Mouse (Mus musculus) bone marrow, adult 2 months (tissue): ENCODE data around the gene Thsd7a. TPM values are rescaled to one million over a fixed set of nuclear protein-coding genes. Genes with fewer than 3 reads are reported as not detected.

ENCODE experiments used
- H3K27ac ChIP-seq: fragments of 200-500 bp; 2 replicates; pipeline ENCODE4 v1.5.1; 2012; ENCODE audit warnings: low read depth, mild to moderate bottlenecking, control low read depth, inconsistent platforms, low read length; ENCODE audit not compliant: control insufficient read depth, poor library complexity, insufficient read depth
- H3K4me1 ChIP-seq: fragments of 200-500 bp; 2 replicates; pipeline ENCODE4 v1.6.1; 2011; ENCODE audit warnings: low read length; ENCODE audit not compliant: control insufficient read depth, insufficient read depth
- H3K4me3 ChIP-seq: fragments of 200-500 bp; replicated peaks from 2 replicates; pipeline ENCODE3; 2011; ENCODE audit warnings: mild to moderate bottlenecking, low read depth, low read length, control low read depth; ENCODE audit not compliant: control insufficient read depth
- CTCF ChIP-seq: fragments of 200-500 bp; IDR thresholded peaks from 2 replicates; pipeline ENCODE4 v1.5.1; 2011; ENCODE audit warnings: low read length, control low read depth; ENCODE audit not compliant: control insufficient read depth, insufficient read depth
- POLR2A ChIP-seq: fragments of 200-500 bp; IDR thresholded peaks from 2 replicates; pipeline ENCODE4 v1.6.1; 2011; ENCODE audit warnings: low read depth, mild to moderate bottlenecking, control low read depth, low read length, borderline replicate concordance; ENCODE audit not compliant: control insufficient read depth
- WGBS: fragments of 180-500 bp; shearing (Covaris S2); methylation state at CpG from one replicate; pipeline ENCODE4 v1.1.7; 2018; 5-methylcytosine and 5-hydroxymethylcytosine counted together
- polyA plus RNA-seq: library from polyadenylated mRNA; stranded (reverse); fragments of >200 nt; gene quantifications from 2 replicates; pipeline ENCODE4 v1.2.4, GENCODE M21; 2011; ENCODE audit warnings: low replicate concordance; ENCODE audit not compliant: missing spikeins, insufficient read depth, insufficient read length

The Thsd7a gene
- polyA plus RNA-seq, 1 experiment, result 1.6 TPM

DNA sequence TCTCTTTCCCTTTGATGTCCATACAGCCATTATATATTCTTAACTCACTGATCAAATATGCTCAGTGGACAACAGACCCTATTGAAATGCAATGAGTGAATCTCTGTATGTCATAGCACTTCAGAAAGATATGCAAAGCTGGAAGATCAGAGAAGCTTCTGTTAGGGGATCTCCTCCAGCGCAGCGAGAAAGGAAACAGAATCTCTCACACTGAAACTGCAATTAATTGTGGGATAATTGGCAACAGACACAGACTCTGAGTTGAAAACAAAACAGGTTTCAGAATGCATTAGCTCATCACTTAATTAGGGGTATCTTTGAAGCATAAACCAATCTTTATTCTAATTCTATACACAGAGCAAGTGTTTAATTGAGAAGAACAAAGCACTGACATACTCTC is 146.3 kb downstream of the Thsd7a start:
- no peaks in the 10 kb centered on the region for H3K4me1 ChIP-seq
- no peak for TF ChIP-seq POLR2A
- TF ChIP-seq CTCF, result no peak

DNA sequence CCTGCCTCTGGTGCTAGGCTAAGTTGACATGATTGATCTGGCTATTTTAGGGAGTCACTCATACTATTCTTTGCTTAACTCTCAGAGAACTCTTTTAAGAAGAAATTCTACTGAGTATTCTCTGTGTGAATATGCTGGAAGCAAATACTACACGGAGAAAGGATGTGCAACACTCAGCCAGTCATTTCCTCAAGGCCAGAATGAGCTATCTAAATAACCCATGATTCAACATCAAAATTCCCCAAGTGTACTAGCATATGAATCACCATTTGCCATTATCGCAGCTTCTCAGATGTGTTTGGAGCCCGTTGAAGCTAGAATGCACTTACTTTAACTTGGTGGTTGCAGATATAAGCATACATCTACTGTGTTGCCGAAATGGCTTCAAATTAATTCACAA is 147.0 kb downstream of the Thsd7a start:
- TF ChIP-seq CTCF (no peak), POLR2A (no peak)
- H3K27ac ChIP-seq, result no peak overlapping the region
- 74% methylated on average over 4 of the region's 4 CpGs for WGBS
- H3K4me3 ChIP-seq, result no peak overlapping the region
- H3K4me1 ChIP-seq, result no peaks in the 10 kb centered on the region

More for the DNA sequence above, 146.3 kb downstream of the Thsd7a start:
- WGBS, result 82% methylated on average over 2 of the region's 2 CpGs
- Histone ChIP-seq H3K4me3 (no peak overlapping the region), H3K27ac (no peak overlapping the region)

DNA sequence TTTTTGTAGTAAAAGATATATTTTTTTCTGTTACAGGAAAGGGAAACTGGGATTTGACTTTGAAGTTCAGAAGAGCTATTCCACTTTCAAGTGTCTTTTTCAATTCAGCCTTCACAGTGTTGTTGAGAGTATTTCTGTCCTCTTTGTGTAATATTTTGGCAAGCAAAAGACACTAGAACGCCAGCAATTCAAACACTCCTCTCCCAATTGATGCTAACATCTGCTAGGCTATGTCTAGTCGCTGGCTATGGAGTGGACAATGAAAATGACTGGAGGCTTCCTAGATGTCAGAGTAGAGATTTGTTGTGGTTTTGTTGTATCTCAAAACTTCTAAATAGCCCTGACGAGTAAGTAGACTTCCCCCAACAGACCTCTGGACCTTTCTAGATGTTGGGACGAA is 164.8 kb downstream of the Thsd7a start:
- Histone ChIP-seq H3K4me3 (no peak overlapping the region), H3K27ac (no peak overlapping the region), H3K4me1 (no peaks in the 10 kb centered on the region)
- no peak for TF ChIP-seq CTCF
- TF ChIP-seq POLR2A, result no peak
- 64% methylated on average over 4 of the region's 4 CpGs for WGBS

DNA sequence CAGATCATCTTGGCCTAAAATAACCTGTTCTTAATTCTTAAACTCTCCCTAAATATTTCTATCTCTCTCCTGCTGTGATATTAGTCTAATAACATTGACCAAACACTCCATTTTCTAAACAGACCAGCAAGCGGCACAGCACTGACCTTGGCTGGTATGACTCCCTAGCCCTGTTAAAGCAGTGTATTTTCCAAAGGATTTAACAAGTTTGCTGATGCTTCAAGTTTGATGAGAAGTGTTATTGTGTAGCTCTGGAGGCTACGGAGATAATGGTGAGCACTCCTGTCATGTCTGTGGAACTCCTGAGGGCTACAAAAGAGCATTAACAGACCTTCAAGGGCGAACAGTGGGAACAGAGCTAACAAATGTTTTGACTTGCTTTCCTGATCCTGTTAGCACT is 168.1 kb downstream of the Thsd7a start:
- WGBS, result 75% methylated on average over 3 of the region's 3 CpGs
- no peak overlapping the region for H3K27ac ChIP-seq
- TF ChIP-seq POLR2A (no peak), CTCF (no peak)
- no peak overlapping the region for H3K4me3 ChIP-seq
- H3K4me1 ChIP-seq, result no peaks in the 10 kb centered on the region

DNA sequence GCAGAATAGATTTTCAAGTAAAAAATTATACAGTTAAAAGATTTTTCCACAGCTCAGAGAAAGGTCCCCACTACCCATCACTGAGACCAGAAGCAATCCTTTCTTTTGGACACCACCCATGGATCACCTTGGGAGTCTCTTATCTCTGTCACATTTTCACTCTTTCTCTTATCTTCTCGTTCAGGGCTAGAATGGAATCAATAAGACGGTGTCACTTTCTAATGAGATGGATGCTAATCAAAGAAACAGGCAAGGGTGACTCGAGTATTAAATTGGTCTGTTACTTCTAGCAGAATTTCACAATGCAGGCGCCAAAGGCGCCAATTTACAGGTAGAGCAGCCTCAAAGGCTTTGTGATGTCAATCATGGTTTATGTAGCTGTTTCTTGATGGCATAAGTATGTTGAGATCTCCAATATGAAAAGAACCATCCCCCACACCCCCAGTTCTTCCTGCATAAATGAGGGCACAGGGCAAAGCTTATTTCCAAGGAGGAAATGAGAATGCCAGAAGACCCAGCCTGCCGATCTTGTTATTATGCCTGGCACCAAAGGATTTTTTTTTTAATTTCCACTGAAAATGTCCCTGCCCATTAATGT is 173.5 kb downstream of the Thsd7a start:
- whole genome bisulfite sequencing, result 73% methylated on average over 6 of the region's 6 CpGs
- Histone ChIP-seq H3K27ac (no peak overlapping the region), H3K4me3 (no peak overlapping the region), H3K4me1 (no peaks in the 10 kb centered on the region)
- TF ChIP-seq POLR2A, result no peak
- no peak for TF ChIP-seq CTCF

DNA sequence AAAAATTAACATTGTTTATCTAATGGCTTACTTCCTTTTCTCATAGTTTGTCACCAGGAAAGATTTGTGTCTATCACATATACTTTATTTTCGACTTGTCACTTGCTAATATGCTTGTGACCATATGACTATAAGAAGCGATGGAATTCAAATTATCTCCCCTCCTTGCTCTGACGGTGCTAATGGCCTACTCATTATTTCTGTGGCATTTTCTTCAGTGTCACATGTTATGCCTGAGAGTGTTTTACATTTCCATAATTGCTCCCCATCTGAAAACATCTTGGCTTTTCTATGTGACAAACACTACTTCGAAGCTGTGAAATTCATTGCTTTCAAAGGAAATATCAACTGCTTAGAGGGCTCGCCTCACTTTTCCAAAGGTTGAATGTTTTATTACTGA is 177.0 kb downstream of the Thsd7a start:
- no peaks in the 10 kb centered on the region for H3K4me1 ChIP-seq
- H3K27ac ChIP-seq, result no peak overlapping the region
- no peak overlapping the region for H3K4me3 ChIP-seq
- WGBS, result 79% methylated on average over 5 of the region's 5 CpGs
- TF ChIP-seq POLR2A, result no peak
- no peak for TF ChIP-seq CTCF

DNA sequence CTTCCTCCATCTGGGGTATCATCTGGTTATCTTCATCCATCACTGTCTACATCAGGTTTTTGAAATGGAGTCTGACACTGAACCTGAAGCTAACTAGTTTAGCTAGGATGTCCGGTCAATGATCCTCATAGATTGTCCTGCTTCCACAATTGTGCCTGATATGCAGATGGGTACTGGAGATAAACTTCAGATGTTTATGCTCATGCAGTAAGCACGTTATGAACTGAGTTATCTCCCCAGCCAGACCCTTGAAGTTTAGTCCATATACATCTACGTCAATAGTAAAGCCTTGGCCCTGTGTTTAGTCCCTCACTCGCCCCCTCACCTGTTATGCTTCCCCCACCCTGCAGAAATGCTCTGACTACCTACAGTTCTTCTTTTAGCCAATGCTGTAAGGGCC is 184.1 kb downstream of the Thsd7a start:
- Histone ChIP-seq H3K4me1 (no peaks in the 10 kb centered on the region), H3K4me3 (no peak overlapping the region), H3K27ac (no peak overlapping the region)
- 70% methylated on average over 4 of the region's 4 CpGs for WGBS
- TF ChIP-seq POLR2A (no peak), CTCF (no peak)

DNA sequence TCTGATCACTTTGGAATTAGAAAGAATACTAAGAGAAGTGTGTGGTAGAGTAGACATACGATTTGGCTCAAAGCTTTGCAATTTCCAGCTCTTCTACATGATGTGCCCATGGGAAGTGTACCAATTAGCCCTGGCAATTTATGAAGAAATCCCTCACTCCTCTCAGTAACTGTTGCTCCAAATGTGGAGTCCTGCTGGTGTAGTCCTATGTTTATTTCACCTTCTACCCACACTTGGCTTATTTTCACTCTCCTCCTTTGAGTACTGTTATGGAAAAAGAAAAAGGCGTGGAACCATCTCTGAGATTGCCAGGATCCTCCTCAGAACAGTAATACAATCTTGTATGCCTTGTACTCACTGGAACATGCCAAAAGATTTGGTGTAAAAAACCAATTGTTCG is 186.9 kb downstream of the Thsd7a start:
- Histone ChIP-seq H3K4me1 (no peaks in the 10 kb centered on the region), H3K27ac (no peak overlapping the region), H3K4me3 (no peak overlapping the region)
- 59% methylated on average over 3 of the region's 3 CpGs for WGBS
- TF ChIP-seq POLR2A (no peak), CTCF (no peak)

DNA sequence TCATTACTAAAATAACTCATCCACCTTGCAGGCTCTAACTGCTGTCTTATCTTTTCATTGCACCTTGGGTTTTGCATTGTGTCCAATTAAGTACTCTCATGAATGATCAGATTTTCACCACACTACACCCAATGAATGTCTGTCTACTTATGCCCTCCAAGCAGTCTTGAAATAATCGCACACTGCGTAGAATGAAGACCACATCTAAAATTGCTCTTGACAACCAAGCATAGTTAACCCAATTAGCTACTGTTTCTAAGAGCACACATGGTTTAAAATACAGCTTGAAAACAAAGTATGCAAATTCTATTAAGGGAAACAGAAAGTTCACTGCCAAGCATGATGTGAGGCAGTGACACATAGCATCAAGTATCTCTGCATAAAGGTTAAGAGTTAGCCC is 188.7 kb downstream of the Thsd7a start:
- no peak overlapping the region for H3K4me3 ChIP-seq
- no peak for TF ChIP-seq CTCF
- TF ChIP-seq POLR2A, result no peak
- no peaks in the 10 kb centered on the region for H3K4me1 ChIP-seq
- 87% methylated on average over 2 of the region's 2 CpGs for WGBS
- H3K27ac ChIP-seq, result no peak overlapping the region
